Mouse (Mus musculus): ENCODE data around the gene Naa38.

GRCm38 (mm10) chr11:69404595-69405396 is 9.5 kb downstream of the Naa38 start:
- TF ChIP-seq CTCF (IDR thresholded peaks at IDR 0.05; ENCODE audit: low read depth, low read length), result no peak
- no peak for TF ChIP-seq POLR2A (IDR thresholded peaks at IDR 0.05; ENCODE audit: borderline replicate concordance, low read depth, low read length)
